Mouse (Mus musculus) frontal cortex, adult (tissue): Measurements from ENCODE around the gene Mapkapk3.
A peak's percentile ranks its signal among the peaks of the same experiment; 100 is the strongest.

ENCODE experiments used
- ATAC-seq: cut with Nextera tagmentation; 2 replicates; pipeline ENCODE4 v1.9.2; 2017; ENCODE audit warnings: mild to moderate bottlenecking, moderate library complexity, mixed read lengths; ENCODE audit not compliant: low TSS enrichment

Mapkapk3 gene

DNA sequence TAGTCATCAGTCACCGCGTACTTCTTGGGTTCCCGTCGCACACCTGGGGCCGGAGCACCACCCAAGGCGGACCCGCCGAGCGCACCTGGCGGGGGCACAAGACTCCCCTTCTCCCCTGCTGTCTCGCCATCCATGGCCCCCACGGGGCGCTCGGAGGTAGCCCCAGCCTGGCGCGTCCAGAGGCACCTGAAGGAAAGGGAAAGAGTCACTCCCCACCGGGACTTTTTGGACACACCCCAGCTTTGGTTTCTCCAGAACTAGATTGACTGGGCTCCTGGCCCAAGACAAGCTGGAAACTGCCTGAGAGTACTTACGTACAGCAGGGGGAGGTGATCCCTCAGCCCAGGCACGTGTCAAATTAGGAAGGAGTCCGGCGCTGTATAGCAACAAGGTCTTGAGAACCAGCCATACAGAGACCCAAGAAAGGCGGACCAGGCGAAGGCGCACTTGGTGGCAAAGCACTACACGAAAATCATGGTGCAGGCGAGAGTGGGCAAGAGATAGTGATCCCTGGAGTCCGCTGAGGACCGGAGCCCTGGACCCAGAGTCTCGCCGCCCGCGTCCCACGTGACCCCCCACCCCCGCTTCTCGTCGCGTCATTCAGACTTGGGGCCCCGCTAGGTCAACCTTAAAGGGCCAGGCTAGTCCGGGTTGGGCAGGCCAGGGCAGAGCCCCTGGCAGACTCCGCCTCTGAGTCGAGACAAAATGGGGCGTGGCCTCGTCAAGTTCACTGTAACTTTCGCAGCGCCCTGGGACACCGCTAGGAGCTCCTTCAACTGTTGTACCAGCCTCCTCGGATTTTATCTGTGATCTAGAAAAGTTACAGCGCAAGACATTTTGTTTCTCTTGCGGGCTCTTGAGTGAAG, at the start of gene Mapkapk3:
Gene Mapkapk3, minus strand, starts transcription at position 667 of the 866 bp plus-strand sequence.
- peak; percentile 29 for ATAC-seq

DNA sequence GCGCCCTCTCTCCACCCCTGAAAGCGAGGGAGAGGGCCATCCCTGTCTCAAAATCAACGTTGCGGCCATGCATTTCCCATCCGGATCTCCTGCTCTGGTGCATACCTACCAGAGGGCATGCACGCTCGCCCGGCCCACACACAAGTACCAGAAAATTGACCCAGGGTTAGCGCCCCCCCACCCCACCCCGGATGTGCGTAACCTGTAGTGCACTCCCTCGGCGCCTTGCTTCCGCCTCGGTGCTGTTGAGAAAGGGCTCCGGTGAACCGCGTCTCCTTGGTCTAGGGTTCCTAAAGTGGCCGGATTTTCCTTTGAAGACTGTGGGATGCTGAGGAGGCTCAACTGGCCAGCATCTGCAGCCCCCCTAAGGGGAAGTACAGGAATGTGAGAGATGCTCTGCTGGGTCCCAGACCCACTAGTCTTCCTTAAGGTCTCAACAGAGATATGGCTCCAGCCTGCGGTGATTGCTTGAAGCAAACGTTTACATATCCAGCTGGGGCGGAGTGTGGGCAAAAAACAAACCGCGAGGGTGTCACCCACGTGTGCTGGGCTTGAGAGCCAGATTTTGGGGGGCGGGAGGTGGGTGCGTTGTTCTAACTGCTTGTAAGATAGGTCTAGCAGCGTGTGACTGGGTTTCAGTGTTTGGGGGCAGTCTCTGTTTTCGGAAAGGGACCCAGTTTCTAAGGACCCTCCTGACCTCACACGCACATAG, 48.7 kb upstream of the Mapkapk3 start, which contains the start of gene Hemk1:
Gene Hemk1, minus strand, starts transcription at position 179 of the 712 bp plus-strand sequence.
- peak; percentile 70 for ATAC-seq

- no peak for ATAC-seq
Measured at GRCm38 (mm10) chr9:107336386-107336785, 46.7 kb upstream of the Mapkapk3 start.

DNA sequence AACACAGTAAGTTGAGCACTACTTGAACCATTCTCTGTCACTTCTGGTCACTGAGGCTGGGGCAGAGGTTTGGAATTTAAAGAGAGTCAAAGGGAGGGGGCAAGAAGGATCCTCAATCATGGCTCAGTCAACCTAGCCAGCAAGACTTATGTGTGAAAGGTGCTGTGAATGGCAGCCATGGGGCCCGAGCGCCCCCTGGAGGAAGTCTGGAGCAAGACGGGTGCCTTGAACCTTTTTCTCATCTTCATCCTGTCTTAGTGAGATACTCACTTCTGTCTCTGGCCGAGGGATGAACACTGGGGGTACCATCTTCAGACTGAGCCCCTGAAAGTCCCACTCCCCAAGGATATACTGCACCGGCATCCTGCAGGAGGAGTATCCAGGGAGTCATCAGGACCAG, 46.2 kb upstream of the Mapkapk3 start:
- no peak for ATAC-seq

GRCm38 (mm10) chr9:107335046-107335445, 45.4 kb upstream of the Mapkapk3 start:
- ATAC-seq = no peak

DNA sequence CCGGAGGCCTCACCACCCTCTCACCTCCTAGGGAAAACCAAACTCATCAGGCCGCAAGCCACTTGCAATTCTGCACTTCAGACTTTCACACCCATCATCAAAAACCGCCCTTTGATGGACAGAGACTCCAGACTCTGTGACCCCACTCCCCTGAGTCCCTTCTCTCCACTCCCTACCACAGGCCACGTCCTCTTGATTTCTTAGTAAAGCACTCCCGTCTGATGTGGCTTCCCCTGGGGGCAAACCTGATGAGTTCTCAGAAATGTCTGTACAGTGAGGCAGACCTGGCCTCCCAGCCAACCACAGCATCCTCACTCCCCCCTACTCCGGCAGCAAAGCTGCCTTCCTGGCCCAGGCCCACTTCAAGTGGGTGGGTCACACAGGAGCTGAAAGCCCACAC, 44.7 kb upstream of the Mapkapk3 start:
- ATAC-seq = no peak

DNA sequence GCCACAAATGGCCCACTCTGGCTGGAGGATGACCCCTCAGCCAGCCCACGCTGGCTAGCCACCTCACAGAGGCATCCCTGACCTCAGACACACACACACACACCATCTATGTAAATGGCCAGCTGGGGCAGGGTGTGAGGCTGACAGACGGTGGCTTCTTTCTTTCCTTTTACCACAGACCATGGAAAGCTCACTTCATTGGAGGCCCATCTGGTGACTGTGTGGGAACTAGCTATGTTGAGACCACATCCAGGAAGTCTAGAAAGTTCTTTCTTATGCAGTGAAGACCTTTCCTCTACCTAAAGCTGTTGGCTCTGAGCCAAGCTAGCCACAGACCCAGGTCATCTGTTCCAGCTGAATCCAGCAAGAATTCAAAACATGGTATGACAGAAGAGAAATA, 44.0 kb upstream of the Mapkapk3 start:
- ATAC-seq = no peak

DNA sequence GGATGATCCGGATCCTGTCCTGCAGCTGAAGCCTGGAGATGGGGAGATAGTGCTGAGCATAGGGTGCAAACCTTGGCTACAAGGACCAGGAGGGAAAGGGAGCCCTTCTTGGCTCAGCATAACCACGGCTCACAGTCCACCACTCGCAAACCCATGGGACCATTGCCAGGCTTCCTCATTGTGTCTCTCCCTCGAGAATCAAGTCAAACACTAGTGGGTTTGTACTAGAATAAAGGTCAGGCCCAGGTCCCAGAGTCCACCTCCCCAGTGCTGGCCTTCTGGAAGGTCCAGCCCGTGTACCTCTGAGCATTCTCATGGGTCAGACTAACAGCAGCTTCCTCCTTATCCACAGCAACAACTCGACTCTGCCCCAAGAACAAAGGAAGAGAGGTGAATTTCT, 41.1 kb upstream of the Mapkapk3 start:
- no peak for ATAC-seq

- ATAC-seq = no peak
Measured at GRCm38 (mm10) chr9:107327879-107328620, 38.4 kb upstream of the Mapkapk3 start.

GRCm38 (mm10) chr9:107325904-107326303, 36.2 kb upstream of the Mapkapk3 start:
- no peak for ATAC-seq

DNA sequence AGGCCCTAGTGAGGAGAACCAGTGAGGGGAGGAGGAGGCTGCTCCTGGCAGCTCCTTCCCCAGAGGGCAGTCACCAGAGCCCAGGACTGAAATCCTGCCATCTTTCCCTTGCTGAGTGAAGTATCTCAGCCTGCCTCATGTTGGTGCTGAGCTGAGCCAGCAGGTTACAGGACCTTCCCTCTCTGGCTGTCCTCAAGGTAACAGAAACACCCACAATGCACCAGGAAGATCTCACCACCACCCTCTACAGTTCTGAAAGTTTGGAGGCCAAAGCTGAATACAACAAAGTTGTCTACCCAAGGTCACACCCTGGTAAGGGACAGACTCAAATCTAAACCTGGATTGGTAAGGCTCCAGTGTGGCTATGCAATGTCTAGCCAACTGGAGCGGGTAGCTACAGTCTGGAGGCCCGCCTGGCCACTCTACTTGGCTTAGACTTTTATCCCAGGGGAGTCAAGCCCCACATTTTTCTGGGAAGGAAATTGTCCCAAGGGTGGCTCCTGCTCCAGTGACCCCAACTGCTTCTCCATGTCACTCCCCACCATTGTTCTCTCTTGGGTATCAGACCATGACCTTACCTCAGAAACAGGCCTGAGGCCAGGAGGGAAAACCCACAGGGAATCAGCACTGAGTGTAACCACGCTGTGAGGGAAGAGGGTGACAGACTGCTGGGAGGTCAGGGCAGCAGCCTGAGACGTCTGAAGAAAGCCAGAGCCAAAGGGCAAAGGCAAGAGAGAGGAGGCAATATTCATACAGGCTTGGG, 35.3 kb upstream of the Mapkapk3 start:
- ATAC-seq = no peak

- no peak for ATAC-seq
Measured at GRCm38 (mm10) chr9:107323558-107323957, 33.9 kb upstream of the Mapkapk3 start.

DNA sequence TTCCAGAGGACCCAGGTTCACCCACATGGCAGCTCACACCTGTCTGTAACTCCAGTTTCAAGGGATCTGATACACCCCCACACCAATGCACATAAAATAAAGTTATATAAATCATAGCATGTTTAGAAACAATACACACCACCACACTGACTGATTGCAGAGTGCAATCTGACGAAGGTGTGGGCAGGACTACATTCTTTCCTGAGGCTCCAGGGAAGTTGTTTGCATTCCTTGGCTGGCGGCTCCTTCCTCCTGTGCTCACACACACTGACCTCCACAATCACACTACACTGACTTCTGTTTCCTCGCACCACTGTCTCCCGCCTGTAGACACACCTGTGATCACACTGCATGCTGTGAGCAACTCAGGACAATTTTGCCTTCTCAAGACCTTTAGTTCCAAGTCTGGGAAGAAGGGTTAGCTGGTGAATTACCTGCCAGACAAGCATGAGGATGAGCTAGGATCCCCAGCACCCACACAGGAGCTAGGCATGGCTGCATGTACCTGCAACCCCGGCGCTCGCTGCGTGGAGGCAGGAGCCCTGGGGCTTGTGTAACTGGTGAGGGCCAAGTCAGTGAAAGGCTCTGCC, 32.9 kb upstream of the Mapkapk3 start:
- no peak for ATAC-seq

- no peak for ATAC-seq
Measured at GRCm38 (mm10) chr9:107315791-107316190, 26.1 kb upstream of the Mapkapk3 start.

GRCm38 (mm10) chr9:107313926-107314325, 24.2 kb upstream of the Mapkapk3 start:
- no peak for ATAC-seq

DNA sequence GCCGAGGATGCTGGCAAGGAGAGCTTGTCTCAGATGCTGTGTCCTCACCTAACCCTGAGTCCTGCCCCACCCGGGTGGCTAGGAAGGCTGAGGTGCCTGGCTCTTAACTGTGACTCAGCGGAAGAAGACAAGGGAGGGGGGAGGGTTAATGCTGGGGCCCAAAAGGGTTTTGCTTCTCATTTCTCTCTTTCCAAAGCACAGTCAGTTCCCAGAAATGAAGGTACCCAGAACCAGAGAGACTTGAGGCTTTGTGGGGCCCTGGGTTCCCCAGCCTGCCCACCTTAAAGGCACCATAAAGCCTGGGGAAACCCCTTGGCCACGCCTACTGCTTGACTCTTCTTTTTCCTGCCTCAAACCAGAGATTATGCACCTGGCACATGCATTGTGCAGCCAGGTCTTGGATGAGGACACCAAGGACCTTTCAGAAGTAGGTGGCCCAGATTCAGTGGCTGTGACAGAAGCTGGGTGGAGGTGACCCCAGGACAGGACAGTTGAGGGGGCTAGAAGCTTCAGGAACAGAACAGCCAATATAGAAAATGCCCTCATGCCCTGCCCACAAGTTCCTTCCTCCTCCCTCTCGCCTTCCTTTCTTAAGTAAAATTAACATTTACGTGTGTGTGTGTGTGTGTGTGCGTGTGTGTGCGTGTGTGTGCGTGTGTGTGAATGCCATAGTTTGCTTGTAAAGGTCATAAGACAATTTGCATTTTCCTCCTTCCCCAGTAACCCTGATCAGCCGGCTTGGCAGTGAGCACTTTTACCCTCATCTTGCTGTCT, 23.3 kb upstream of the Mapkapk3 start:
- no peak for ATAC-seq

GRCm38 (mm10) chr9:107309600-107309999, 19.9 kb upstream of the Mapkapk3 start:
- no peak for ATAC-seq

DNA sequence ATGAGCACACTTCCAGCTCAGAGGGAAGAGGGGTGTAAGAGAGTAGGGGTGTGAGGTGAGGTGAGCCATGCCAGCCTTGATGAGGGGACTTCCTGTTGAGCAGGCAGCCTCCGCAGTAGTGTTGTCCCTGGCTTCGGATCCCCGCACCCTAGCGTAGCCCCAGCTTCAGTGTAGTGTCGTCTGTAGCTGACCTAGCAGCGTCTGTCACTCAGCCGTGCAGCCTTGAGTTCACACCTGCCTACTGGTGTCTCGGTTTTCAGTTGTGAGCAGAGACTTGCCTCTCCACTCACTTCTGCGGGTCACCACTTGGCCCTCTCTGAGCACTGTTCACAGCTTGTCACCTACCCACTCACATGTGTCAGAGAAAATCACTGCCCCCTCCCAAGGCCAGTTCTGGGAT, 19.5 kb upstream of the Mapkapk3 start:
- ATAC-seq = no peak

GRCm38 (mm10) chr9:107308346-107309000, 18.8 kb upstream of the Mapkapk3 start:
- ATAC-seq = peak; percentile 29; the same call in 1 of the 2 replicates

DNA sequence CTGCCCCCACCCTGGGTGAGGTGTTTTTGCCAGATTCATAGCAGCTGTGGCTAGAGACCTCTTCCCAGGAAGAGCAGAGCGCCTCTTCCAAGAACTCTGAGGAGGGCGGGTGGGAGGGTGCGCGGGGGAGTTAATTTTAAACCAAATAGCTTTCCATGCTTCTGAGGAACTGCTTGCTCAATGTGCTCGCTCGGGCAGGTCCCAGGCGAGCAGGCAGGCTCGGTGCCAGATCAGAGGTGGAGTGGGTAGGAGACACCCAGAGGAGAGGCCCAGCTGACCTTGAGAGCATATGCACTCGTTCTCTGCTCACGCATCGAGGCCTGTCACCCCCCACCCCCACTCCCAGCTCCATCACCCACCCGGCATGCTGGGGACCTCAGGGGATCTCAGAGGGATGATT, 18.2 kb upstream of the Mapkapk3 start:
- peak; percentile 53; the same call in 1 of the 2 replicates for ATAC-seq
